Mouse (Mus musculus): ENCODE results near the gene Cdh23. TPM values are rescaled to one million over a fixed set of nuclear protein-coding genes. Genes with fewer than 3 reads are reported as not detected.

Cdh23 gene
- polyA plus RNA-seq, 1 experiment from 2014 or later = 0.25 TPM

GRCm38 (mm10) chr10:60659450-60660020 is 36.8 kb downstream of the Cdh23 start:
- H3K9me3 ChIP-seq (replicated peaks; ENCODE audit: low read length) = no peaks in the 10 kb centered on the region
- no peak for DNase-seq (ENCODE audit: low spot score)
- no peak for ATAC-seq (replicated peaks; ENCODE audit: low FRiP score, low read depth)
- no peak overlapping the region for H3K9ac ChIP-seq (ENCODE audit: low read depth, low read length)
- H3K4me3 ChIP-seq (replicated peaks; ENCODE audit: low read depth, low read length) = no peak overlapping the region
- no peak overlapping the region for H3K27ac ChIP-seq
- H3K4me2 ChIP-seq (ENCODE audit: low read length) = no peak overlapping the region
- WGBS = 68% methylated on average over 15 of the region's 15 CpGs
- no peaks in the 10 kb centered on the region for H3K27me3 ChIP-seq (ENCODE audit: insufficient read depth, low read length)
- H3K4me1 ChIP-seq (replicated peaks; ENCODE audit: insufficient read depth, low read length) = no peaks in the 10 kb centered on the region
- no peaks in the 10 kb centered on the region for H3K36me3 ChIP-seq (ENCODE audit: insufficient read depth, low read length)
- no peak for TF ChIP-seq CTCF (IDR thresholded peaks at IDR 0.05; ENCODE audit: low read depth)

- no peaks in the 10 kb centered on the region for H3K36me3 ChIP-seq (ENCODE audit: insufficient read depth, low read length)
- no peaks in the 10 kb centered on the region for H3K4me1 ChIP-seq (replicated peaks; ENCODE audit: insufficient read depth, low read length)
- no peak overlapping the region for H3K4me2 ChIP-seq (ENCODE audit: low read length)
- WGBS = 87% methylated on average over 10 of the region's 10 CpGs
- no peak for TF ChIP-seq CTCF (IDR thresholded peaks at IDR 0.05; ENCODE audit: low read depth)
- no peaks in the 10 kb centered on the region for H3K9me3 ChIP-seq (replicated peaks; ENCODE audit: low read length)
- DNase-seq (ENCODE audit: low spot score) = no peak
- no peak overlapping the region for H3K27ac ChIP-seq
- H3K9ac ChIP-seq (ENCODE audit: low read depth, low read length) = no peak overlapping the region
- H3K27me3 ChIP-seq (ENCODE audit: insufficient read depth, low read length) = no peaks in the 10 kb centered on the region
- no peak overlapping the region for H3K4me3 ChIP-seq (replicated peaks; ENCODE audit: low read depth, low read length)
- no peak for ATAC-seq (replicated peaks; ENCODE audit: low FRiP score, low read depth)
These were observed 38.1 kb downstream of the Cdh23 start for GRCm38 (mm10) chr10:60658176-60658575.

- no peak for TF ChIP-seq CTCF (IDR thresholded peaks at IDR 0.05; ENCODE audit: low read depth)
- H3K9me3 ChIP-seq (replicated peaks; ENCODE audit: low read length) = no peaks in the 10 kb centered on the region
- H3K9ac ChIP-seq (ENCODE audit: low read depth, low read length) = no peak overlapping the region
- ATAC-seq (replicated peaks; ENCODE audit: low FRiP score, low read depth) = no peak
- no peak overlapping the region for H3K27ac ChIP-seq
- WGBS = 73% methylated on average over 4 of the region's 4 CpGs
- H3K27me3 ChIP-seq (ENCODE audit: insufficient read depth, low read length) = no peaks in the 10 kb centered on the region
- H3K4me3 ChIP-seq (replicated peaks; ENCODE audit: low read depth, low read length) = no peak overlapping the region
- no peak for DNase-seq (ENCODE audit: low spot score)
- no peaks in the 10 kb centered on the region for H3K36me3 ChIP-seq (ENCODE audit: insufficient read depth, low read length)
- H3K4me1 ChIP-seq (replicated peaks; ENCODE audit: insufficient read depth, low read length) = no peaks in the 10 kb centered on the region
- no peak overlapping the region for H3K4me2 ChIP-seq (ENCODE audit: low read length)
These were observed 42.6 kb downstream of the Cdh23 start for GRCm38 (mm10) chr10:60653675-60654074.

GRCm38 (mm10) chr10:60653106-60653505 is 43.2 kb downstream of the Cdh23 start:
- Histone ChIP-seq H3K4me1 (replicated peaks; ENCODE audit: insufficient read depth, low read length) (no peaks in the 10 kb centered on the region), H3K36me3 (ENCODE audit: insufficient read depth, low read length) (no peaks in the 10 kb centered on the region)
- no peak for ATAC-seq (replicated peaks; ENCODE audit: low FRiP score, low read depth)

GRCm38 (mm10) chr10:60644079-60644641 is 52.1 kb downstream of the Cdh23 start:
- DNase-seq (ENCODE audit: low spot score) = no peak
- no peaks in the 10 kb centered on the region for H3K36me3 ChIP-seq (ENCODE audit: insufficient read depth, low read length)
- no peaks in the 10 kb centered on the region for H3K4me1 ChIP-seq (replicated peaks; ENCODE audit: insufficient read depth, low read length)
- TF ChIP-seq CTCF (IDR thresholded peaks at IDR 0.05; ENCODE audit: low read depth) = no peak
- 76% methylated on average over 14 of the region's 14 CpGs for WGBS
- H3K27me3 ChIP-seq (ENCODE audit: insufficient read depth, low read length) = no peaks in the 10 kb centered on the region
- H3K9me3 ChIP-seq (replicated peaks; ENCODE audit: low read length) = no peaks in the 10 kb centered on the region
- ATAC-seq (replicated peaks; ENCODE audit: low FRiP score, low read depth) = no peak
- H3K4me3 ChIP-seq (replicated peaks; ENCODE audit: low read depth, low read length) = no peak overlapping the region
- H3K4me2 ChIP-seq (ENCODE audit: low read length) = no peak overlapping the region
- H3K9ac ChIP-seq (ENCODE audit: low read depth, low read length) = no peak overlapping the region
- no peak overlapping the region for H3K27ac ChIP-seq

More at GRCm38 (mm10) chr10:60653106-60653505, 43.2 kb downstream of the Cdh23 start:
- no peak overlapping the region for H3K9ac ChIP-seq (ENCODE audit: low read depth, low read length)
- TF ChIP-seq CTCF (IDR thresholded peaks at IDR 0.05; ENCODE audit: low read depth) = no peak
- H3K9me3 ChIP-seq (replicated peaks; ENCODE audit: low read length) = no peaks in the 10 kb centered on the region
- 90% methylated on average over 10 of the region's 10 CpGs for WGBS
- H3K27me3 ChIP-seq (ENCODE audit: insufficient read depth, low read length) = no peaks in the 10 kb centered on the region
- H3K27ac ChIP-seq = no peak overlapping the region
- DNase-seq (ENCODE audit: low spot score) = no peak
- H3K4me3 ChIP-seq (replicated peaks; ENCODE audit: low read depth, low read length) = no peak overlapping the region
- no peak overlapping the region for H3K4me2 ChIP-seq (ENCODE audit: low read length)

GRCm38 (mm10) chr10:60639291-60639690 is 57.0 kb downstream of the Cdh23 start:
- no peak for DNase-seq (ENCODE audit: low spot score)
- no peak overlapping the region for H3K4me2 ChIP-seq (ENCODE audit: low read length)
- H3K9ac ChIP-seq (ENCODE audit: low read depth, low read length) = no peak overlapping the region
- no peak for TF ChIP-seq CTCF (IDR thresholded peaks at IDR 0.05; ENCODE audit: low read depth)
- H3K9me3 ChIP-seq (replicated peaks; ENCODE audit: low read length) = no peaks in the 10 kb centered on the region
- ATAC-seq (replicated peaks; ENCODE audit: low FRiP score, low read depth) = no peak
- no peaks in the 10 kb centered on the region for H3K27me3 ChIP-seq (ENCODE audit: insufficient read depth, low read length)
- H3K4me1 ChIP-seq (replicated peaks; ENCODE audit: insufficient read depth, low read length) = no peaks in the 10 kb centered on the region
- no peak overlapping the region for H3K4me3 ChIP-seq (replicated peaks; ENCODE audit: low read depth, low read length)
- H3K36me3 ChIP-seq (ENCODE audit: insufficient read depth, low read length) = no peaks in the 10 kb centered on the region
- 31% methylated on average over 9 of the region's 9 CpGs for WGBS
- no peak overlapping the region for H3K27ac ChIP-seq

Data from kidney, postnatal 0 days (tissue).